7 mouse cellular contexts compared by ENCODE assay signal in genomic region chr17:56668384-56669144, GRCm38 (mm10). TPM values are rescaled to one million over a fixed set of nuclear protein-coding genes. Genes with fewer than 3 reads are reported as not detected.
DNase-seq lines count a peak whose midpoint lies in the region; ATAC-seq and TF ChIP-seq lines count a peak whose summit lies in the region.

No protein-coding gene starts in this region.

- no peaks in the 10 kb centered on the region for H3K36me3 ChIP-seq in embryonic facial prominence, embryonic 11.5 days (replicated peaks; ENCODE audit: control insufficient read depth, insufficient read depth, low read depth, low read length)
- no peaks in the 10 kb centered on the region for H3K36me3 ChIP-seq in heart, adult 2 months (ENCODE audit: control insufficient read depth, insufficient read depth, low read length)
- H3K36me3 ChIP-seq in kidney, adult 2 months (ENCODE audit: control insufficient read depth, insufficient read depth, low read length), result no peaks in the 10 kb centered on the region
- no peaks in the 10 kb centered on the region for H3K36me3 ChIP-seq in limb, embryonic 12.5 days
- no peaks in the 10 kb centered on the region for H3K36me3 ChIP-seq in midbrain, embryonic 14.5 days (ENCODE audit: control insufficient read depth, insufficient read depth, low read length)

- intact Hi-C loops in heart, adult 2 months (cut with DNase I), result loop anchor here (1.0 to 5.0 kb wide), 4 partner anchors 55 to 312 kb away; partner anchors contain the start of gene Rpl36

- H3K4me3 ChIP-seq in embryonic facial prominence, embryonic 11.5 days (ENCODE audit: low read depth, low read length), result peak overlapping the region; percentile 34
- peak overlapping the region; percentile 63 for H3K4me3 ChIP-seq in heart, adult 2 months
- peak overlapping the region; percentile 55 for H3K4me3 ChIP-seq in kidney, adult 2 months (ENCODE audit: insufficient read depth, low read depth, low read length)
- H3K4me3 ChIP-seq in limb, embryonic 12.5 days (replicated peaks), result peak overlapping the region; percentile 45
- H3K4me3 ChIP-seq in midbrain, embryonic 14.5 days (replicated peaks; ENCODE audit: low read depth, low read length), result peak overlapping the region; percentile 36

- peaks cover 4% of the 10 kb centered on the region for H3K4me1 ChIP-seq in embryonic facial prominence, embryonic 11.5 days (ENCODE audit: control insufficient read depth, insufficient read depth, low read length)
- H3K4me1 ChIP-seq in heart, adult 2 months (ENCODE audit: control insufficient read depth, insufficient read depth, low read length), result peaks cover 4% of the 10 kb centered on the region; the same call in 1 of the 2 replicates
- H3K4me1 ChIP-seq in kidney, adult 2 months (ENCODE audit: control insufficient read depth, insufficient read depth, low read length), result no peaks in the 10 kb centered on the region
- peaks cover 10% of the 10 kb centered on the region for H3K4me1 ChIP-seq in limb, embryonic 12.5 days (replicated peaks)
- H3K4me1 ChIP-seq in midbrain, embryonic 14.5 days (ENCODE audit: control insufficient read depth, insufficient read depth, low read length), result peaks cover 10% of the 10 kb centered on the region; the same call in 1 of the 2 replicates

- no peak for ATAC-seq in embryonic facial prominence, embryonic 11.5 days (replicated peaks; ENCODE audit: insufficient number of reproducible peaks, low FRiP score, low TSS enrichment, low read depth)
- ATAC-seq in limb, embryonic 12.5 days (ENCODE audit: insufficient number of reproducible peaks, insufficient read depth, low FRiP score, low TSS enrichment, low read depth), result no peak
- no peak for ATAC-seq in midbrain, embryonic 14.5 days (ENCODE audit: low FRiP score, low TSS enrichment)

- no peak for TF ChIP-seq POLR2A in heart, adult 2 months (IDR thresholded peaks at IDR 0.05; ENCODE audit: insufficient read depth, low read depth, low read length)
- TF ChIP-seq POLR2A in kidney, adult 2 months (IDR thresholded peaks at IDR 0.05; ENCODE audit: low read depth, low read length), result no peak

- peak overlapping the region; percentile 58 for H3K9ac ChIP-seq in embryonic facial prominence, embryonic 11.5 days (replicated peaks; ENCODE audit: low read length)
- H3K9ac ChIP-seq in heart, adult 2 months (ENCODE audit: low read depth, low read length), result peak overlapping the region; percentile 53
- H3K9ac ChIP-seq in limb, embryonic 12.5 days (replicated peaks), result peak overlapping the region; percentile 72
- peak overlapping the region; percentile 39 for H3K9ac ChIP-seq in midbrain, embryonic 14.5 days (replicated peaks; ENCODE audit: low read length)

- peak; percentile 75 for TF ChIP-seq EP300 in heart, adult 2 months (IDR thresholded peaks at IDR 0.05; ENCODE audit: insufficient read depth, low read depth, low read length)

- peak; percentile 98 for TF ChIP-seq CTCF in heart, adult 2 months (IDR thresholded peaks at IDR 0.05)
- peak; percentile 89 for TF ChIP-seq CTCF in kidney, adult 2 months (conservative IDR thresholded peaks at IDR 0.05; ENCODE audit: insufficient read depth, insufficient read length, low read depth, low read length)

- H3K4me2 ChIP-seq in embryonic facial prominence, embryonic 11.5 days (ENCODE audit: low read depth, low read length), result peak overlapping the region; percentile 86
- H3K4me2 ChIP-seq in limb, embryonic 12.5 days, result peak overlapping the region; percentile 85
- peak overlapping the region; percentile 78 for H3K4me2 ChIP-seq in midbrain, embryonic 14.5 days (ENCODE audit: low read length)

- no peaks in the 10 kb centered on the region; the same call in 1 of the 2 replicates for H3K27me3 ChIP-seq in embryonic facial prominence, embryonic 11.5 days (ENCODE audit: control insufficient read depth, insufficient read depth, low read length)
- H3K27me3 ChIP-seq in heart, adult 2 months (ENCODE audit: control insufficient read depth, insufficient read depth, low read length), result no peaks in the 10 kb centered on the region
- no peaks in the 10 kb centered on the region for H3K27me3 ChIP-seq in kidney, adult 2 months (replicated peaks; ENCODE audit: control insufficient read depth, insufficient read depth, low read length)
- peaks cover 21% of the 10 kb centered on the region for H3K27me3 ChIP-seq in limb, embryonic 12.5 days
- peaks cover 13% of the 10 kb centered on the region for H3K27me3 ChIP-seq in midbrain, embryonic 14.5 days (ENCODE audit: control insufficient read depth, insufficient read depth, low read length)

- peak; percentile 93 for DNase-seq in adrenal gland, postnatal 14 days
- DNase-seq in embryonic facial prominence, embryonic 11.5 days (ENCODE audit: low spot score), result peak; percentile 93
- peak; percentile 83 to 89 for DNase-seq in heart, adult 2 months
- peak; percentile 85 for DNase-seq in kidney, adult 2 months
- peak; percentile 94 for DNase-seq in midbrain, embryonic 14.5 days
- peak; percentile 61 to 86 for DNase-seq in spleen, adult 18-20 months

- WGBS in embryonic facial prominence, embryonic 11.5 days, result 4% methylated on average over 31 of the region's 31 CpGs
- WGBS in heart, adult 2 months, result 2% methylated on average over 31 of the region's 31 CpGs
- 3% methylated on average over 31 of the region's 31 CpGs for WGBS in kidney, adult 2 months
- 6% methylated on average over 31 of the region's 31 CpGs for WGBS in limb, embryonic 12.5 days
- WGBS in midbrain, embryonic 14.5 days, result 7% methylated on average over 31 of the region's 31 CpGs

- H3K27ac ChIP-seq in embryonic facial prominence, embryonic 11.5 days (replicated peaks; ENCODE audit: low read depth, low read length), result no peak overlapping the region
- H3K27ac ChIP-seq in heart, adult 2 months, result 0 out of 2 replicates have a peak overlapping the region, but pooled peaks have one; percentile 21
- H3K27ac ChIP-seq in kidney, adult 2 months (ENCODE audit: insufficient read depth, low read depth, low read length), result no peak overlapping the region
- no peak overlapping the region for H3K27ac ChIP-seq in limb, embryonic 12.5 days
- H3K27ac ChIP-seq in midbrain, embryonic 14.5 days (replicated peaks; ENCODE audit: low read depth, low read length), result no peak overlapping the region

- peaks cover under 1% of the 10 kb centered on the region; the same call in 1 of the 2 replicates for H3K79me2 ChIP-seq in heart, adult 2 months (replicated peaks; ENCODE audit: control insufficient read depth, insufficient read depth, low read length)

- H3K9me3 ChIP-seq in embryonic facial prominence, embryonic 11.5 days (replicated peaks; ENCODE audit: control insufficient read depth, low read length), result no peaks in the 10 kb centered on the region
- no peaks in the 10 kb centered on the region for H3K9me3 ChIP-seq in limb, embryonic 12.5 days
- H3K9me3 ChIP-seq in midbrain, embryonic 14.5 days (ENCODE audit: control insufficient read depth, low read length), result no peaks in the 10 kb centered on the region

RNA-seq across cellular contexts. Expression of gene Ranbp3, which starts 4.5 kb away (rescaled TPM):
- 59.4 and 63.8 TPM in 2 replicates for total RNA-seq in adrenal gland, postnatal 14 days (2021)
- 105 and 115 TPM in 2 replicates for polyA plus RNA-seq in embryonic facial prominence, embryonic 11.5 days (2014; fragmentation: Nextera tagmentation; extraction: Ambion mirVana)
- total RNA-seq in heart, adult 2 months (2021), result 10 to 100 TPM; 37.6 to 37.7 TPM
- 40.6 and 44.5 TPM in 2 replicates for polyA plus RNA-seq in heart, adult 2 months (2012; rRNA removed)
- 48.7 and 58.8 TPM in 2 replicates for polyA plus RNA-seq in kidney, adult 2 months (2012; rRNA removed)
- 110 and 116 TPM in 2 replicates for polyA plus RNA-seq in limb, embryonic 12.5 days (2016; fragmentation: Nextera tagmentation; extraction: Ambion mirVana)
- polyA plus RNA-seq in midbrain, embryonic 14.5 days (2014; fragmentation: Nextera tagmentation; extraction: Ambion mirVana), result 104 and 105 TPM in 2 replicates

RNA-seq across cellular contexts. Expression of gene Catsperd, which starts 40.6 kb away (rescaled TPM):
- total RNA-seq in adrenal gland, postnatal 14 days (2021), result 1.8 and 2.0 TPM in 2 replicates
- polyA plus RNA-seq in embryonic facial prominence, embryonic 11.5 days (2014; fragmentation: Nextera tagmentation; extraction: Ambion mirVana), result 0.70 and 0.71 TPM in 2 replicates
- not detected for total RNA-seq in heart, adult 2 months (2021)
- 0.23 and 0.44 TPM in 2 replicates for polyA plus RNA-seq in heart, adult 2 months (2012; rRNA removed)
- 0.97 and 1.5 TPM in 2 replicates for polyA plus RNA-seq in kidney, adult 2 months (2012; rRNA removed)
- 0.92 and 1.3 TPM in 2 replicates for polyA plus RNA-seq in limb, embryonic 12.5 days (2016; fragmentation: Nextera tagmentation; extraction: Ambion mirVana)
- 1.6 TPM in 2 replicates for polyA plus RNA-seq in midbrain, embryonic 14.5 days (2014; fragmentation: Nextera tagmentation; extraction: Ambion mirVana)

RNA-seq across cellular contexts. Expression of gene Lonp1, which starts 41.9 kb away (rescaled TPM):
- total RNA-seq in adrenal gland, postnatal 14 days (2021), result 332 and 338 TPM in 2 replicates
- 48.3 and 49.5 TPM in 2 replicates for polyA plus RNA-seq in embryonic facial prominence, embryonic 11.5 days (2014; fragmentation: Nextera tagmentation; extraction: Ambion mirVana)
- total RNA-seq in heart, adult 2 months (2021), result 100 to 1,000 TPM; 113 to 131 TPM
- 95.9 and 116 TPM in 2 replicates for polyA plus RNA-seq in heart, adult 2 months (2012; rRNA removed)
- 123 and 128 TPM in 2 replicates for polyA plus RNA-seq in kidney, adult 2 months (2012; rRNA removed)
- 65.1 and 67.0 TPM in 2 replicates for polyA plus RNA-seq in limb, embryonic 12.5 days (2016; fragmentation: Nextera tagmentation; extraction: Ambion mirVana)
- polyA plus RNA-seq in midbrain, embryonic 14.5 days (2014; fragmentation: Nextera tagmentation; extraction: Ambion mirVana), result 44.5 and 46.1 TPM in 2 replicates

RNA-seq across cellular contexts. Expression of gene Ndufa11, which starts 49.0 kb away (rescaled TPM):
- 382 and 386 TPM in 2 replicates for total RNA-seq in adrenal gland, postnatal 14 days (2021)
- 352 and 362 TPM in 2 replicates for polyA plus RNA-seq in embryonic facial prominence, embryonic 11.5 days (2014; fragmentation: Nextera tagmentation; extraction: Ambion mirVana)
- 100 to 1,000 TPM; 748 to 906 TPM for total RNA-seq in heart, adult 2 months (2021)
- 1,680 and 1,786 TPM in 2 replicates for polyA plus RNA-seq in heart, adult 2 months (2012; rRNA removed)
- 897 and 907 TPM in 2 replicates for polyA plus RNA-seq in kidney, adult 2 months (2012; rRNA removed)
- 410 and 419 TPM in 2 replicates for polyA plus RNA-seq in limb, embryonic 12.5 days (2016; fragmentation: Nextera tagmentation; extraction: Ambion mirVana)
- 478 and 643 TPM in 2 replicates for polyA plus RNA-seq in midbrain, embryonic 14.5 days (2014; fragmentation: Nextera tagmentation; extraction: Ambion mirVana)

RNA-seq across cellular contexts. Expression of gene Vmac, which starts 49.3 kb away (rescaled TPM):
- 22.3 and 23.9 TPM in 2 replicates for total RNA-seq in adrenal gland, postnatal 14 days (2021)
- polyA plus RNA-seq in embryonic facial prominence, embryonic 11.5 days (2014; fragmentation: Nextera tagmentation; extraction: Ambion mirVana), result 14.7 and 15.5 TPM in 2 replicates
- total RNA-seq in heart, adult 2 months (2021), result 1 to 10 TPM; 3.0 to 4.7 TPM
- 8.3 and 9.9 TPM in 2 replicates for polyA plus RNA-seq in heart, adult 2 months (2012; rRNA removed)
- 32.8 and 33.0 TPM in 2 replicates for polyA plus RNA-seq in kidney, adult 2 months (2012; rRNA removed)
- 16.5 and 23.1 TPM in 2 replicates for polyA plus RNA-seq in limb, embryonic 12.5 days (2016; fragmentation: Nextera tagmentation; extraction: Ambion mirVana)
- 17.6 and 18.5 TPM in 2 replicates for polyA plus RNA-seq in midbrain, embryonic 14.5 days (2014; fragmentation: Nextera tagmentation; extraction: Ambion mirVana)
